Mouse (Mus musculus) intestine, embryonic 15.5 days (tissue): ENCODE data around the gene Mospd3. TPM values are rescaled to one million over a fixed set of nuclear protein-coding genes. Genes with fewer than 3 reads are reported as not detected.

Experiments
- ATAC-seq: fragments of 200-750 bp; cut with Nextera tagmentation; 2 replicates; pipeline ENCODE4 v1.8.0; 2017; ENCODE audit warnings: moderate TSS enrichment, moderate library complexity
- H3K27ac ChIP-seq: fragments of 300-500 bp; sonication (generic); 2 replicates; pipeline ENCODE4 v1.5.1; 2015; ENCODE audit warnings: mild to moderate bottlenecking, inconsistent platforms
- H3K27me3 ChIP-seq: fragments of 300-500 bp; sonication (generic); replicated peaks from 2 replicates; pipeline ENCODE4 v1.6.1; 2015; ENCODE audit warnings: inconsistent platforms
- H3K36me3 ChIP-seq: fragments of 300-500 bp; sonication (generic); 2 replicates; pipeline ENCODE4 v1.6.1; 2015; ENCODE audit warnings: inconsistent platforms
- H3K4me1 ChIP-seq: fragments of 300-500 bp; sonication (generic); replicated peaks from 2 replicates; pipeline ENCODE4 v1.6.1; 2015; ENCODE audit warnings: inconsistent platforms
- H3K4me2 ChIP-seq: fragments of 300-500 bp; sonication (generic); replicated peaks from 2 replicates; pipeline ENCODE4 v1.6.1; 2015; ENCODE audit warnings: mild to moderate bottlenecking, inconsistent platforms
- H3K4me3 ChIP-seq: fragments of 300-500 bp; sonication (generic); replicated peaks from 2 replicates; pipeline ENCODE4 v1.5.1; 2015; ENCODE audit warnings: inconsistent platforms
- H3K9ac ChIP-seq: fragments of 300-500 bp; sonication (generic); 2 replicates; pipeline ENCODE4 v1.6.1; 2015; ENCODE audit warnings: inconsistent platforms
- H3K9me3 ChIP-seq: fragments of 300-500 bp; sonication (generic); 2 replicates; pipeline ENCODE4 v1.6.1; 2016; ENCODE audit warnings: inconsistent platforms
- WGBS: fragments of 180-500 bp; shearing (Covaris S2); methylation state at CpG from one replicate; pipeline ENCODE4 v1.1.7; 2015; 5-methylcytosine and 5-hydroxymethylcytosine counted together
- polyA plus RNA-seq: library from polyadenylated mRNA; unstranded; fragments of >200 nt; fragmentation: Nextera tagmentation; extraction: Ambion mirVana; gene quantifications from 2 replicates; pipeline ENCODE4 v1.2.1, GENCODE M21; 2015

Gene Mospd3
- polyA plus RNA-seq, 1 experiment from 2014 or later, result 24.6 TPM

DNA sequence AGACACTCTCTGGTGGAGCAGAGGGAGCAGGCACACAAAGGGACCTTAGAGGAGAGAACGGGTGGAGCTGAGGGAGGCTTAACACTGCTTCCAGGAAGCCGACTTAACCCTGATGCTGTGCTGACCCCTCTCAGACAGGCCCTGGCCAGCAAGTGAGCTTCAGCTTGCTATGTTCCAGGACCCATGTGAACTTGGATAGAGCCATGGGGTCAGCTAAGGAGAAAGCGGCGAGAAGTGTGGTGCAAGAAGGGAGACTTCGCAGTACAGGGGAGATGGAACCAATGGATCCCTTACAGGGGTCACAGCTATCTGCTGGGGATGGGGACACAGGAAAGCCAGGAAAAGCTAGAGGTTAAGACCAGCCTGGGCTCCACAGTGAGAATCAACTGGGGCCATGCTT lies 12.2 kb upstream of the Mospd3 start:
- WGBS, result 64% methylated on average over 5 of the region's 5 CpGs
- H3K4me3 ChIP-seq, result no peak overlapping the region
- peak; percentile 1; the same call in 1 of the 2 replicates for ATAC-seq
- H3K36me3 ChIP-seq, result no peaks in the 10 kb centered on the region
- peak overlapping the region; percentile 76; the same call in 1 of the 2 replicates for H3K27ac ChIP-seq
- H3K9ac ChIP-seq, result no peak overlapping the region
- peaks cover 50% of the 10 kb centered on the region for H3K4me1 ChIP-seq
- H3K9me3 ChIP-seq, result no peaks in the 10 kb centered on the region
- no peak overlapping the region; the same call in 1 of the 2 replicates for H3K4me2 ChIP-seq
- H3K27me3 ChIP-seq, result no peaks in the 10 kb centered on the region

DNA sequence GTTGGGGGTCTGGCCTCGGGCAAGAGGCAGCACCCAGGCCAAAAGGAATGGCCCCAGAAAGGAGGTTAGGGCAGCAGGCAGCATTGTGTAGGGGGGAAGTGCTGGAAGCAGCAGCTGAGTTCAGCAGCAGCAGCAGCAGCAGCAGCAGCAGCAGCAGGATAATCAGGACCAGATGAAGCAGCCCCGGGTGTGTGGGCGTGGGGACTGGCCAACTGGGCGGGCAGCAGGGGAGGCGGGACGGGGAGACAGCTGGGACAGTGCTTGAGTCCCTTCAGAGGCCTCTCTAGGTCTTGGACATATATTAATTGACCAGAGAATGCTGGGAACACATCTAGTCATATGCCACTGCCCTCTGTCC lies 10.4 kb upstream of the Mospd3 start:
- H3K36me3 ChIP-seq, result 0 out of 2 replicates have a peak, but pooled peaks cover 2% of the 10 kb centered on the region
- peak overlapping the region; percentile 59 for H3K4me2 ChIP-seq
- peak overlapping the region; percentile 28 for H3K9ac ChIP-seq
- WGBS, result 24% methylated on average over 6 of the region's 6 CpGs
- ATAC-seq, result peak; percentile 51; the same call in 1 of the 2 replicates
- peaks cover 54% of the 10 kb centered on the region for H3K4me1 ChIP-seq
- no peaks in the 10 kb centered on the region for H3K9me3 ChIP-seq
- peak overlapping the region; percentile 37 for H3K4me3 ChIP-seq
- peak overlapping the region; percentile 90 for H3K27ac ChIP-seq
- no peaks in the 10 kb centered on the region for H3K27me3 ChIP-seq

DNA sequence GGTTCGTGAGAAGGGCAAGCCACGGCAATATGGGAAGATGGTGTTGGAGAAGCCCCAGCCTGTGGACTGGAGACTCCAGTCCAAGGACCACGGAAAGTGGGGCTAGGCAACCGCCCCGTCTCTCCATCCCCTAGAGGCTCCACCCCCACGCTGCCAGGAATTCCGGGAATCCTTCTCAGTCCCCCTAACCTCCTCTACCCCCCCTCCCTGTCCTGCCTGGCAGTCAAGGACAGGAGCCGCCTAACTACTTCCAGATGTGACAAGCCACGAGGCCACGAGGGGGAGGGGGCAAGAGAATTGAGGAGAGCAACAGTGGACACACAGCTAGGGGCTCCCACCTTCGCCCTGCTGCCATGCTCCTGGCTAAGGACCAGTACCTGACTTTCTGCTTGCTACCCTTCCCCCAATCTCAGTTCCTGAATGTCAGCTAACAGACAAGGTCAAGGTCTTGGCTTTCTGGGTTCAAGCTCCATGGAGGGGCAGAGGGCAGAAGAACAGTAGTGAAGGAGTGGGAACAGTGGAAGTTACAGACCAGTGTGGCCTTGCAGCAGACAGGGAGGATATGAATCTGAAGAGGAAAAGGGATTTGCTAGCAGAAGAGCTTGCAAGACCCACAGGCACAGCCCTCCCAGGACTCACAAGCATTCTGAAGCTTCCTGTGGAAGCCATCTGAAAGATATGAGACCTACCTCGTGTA lies 9.8 kb upstream of the Mospd3 start:
- H3K9me3 ChIP-seq, result no peaks in the 10 kb centered on the region
- peak; percentile 44 for ATAC-seq
- H3K9ac ChIP-seq, result peak overlapping the region; percentile 28
- 11% methylated on average over 12 of the region's 12 CpGs for WGBS
- peaks cover 54% of the 10 kb centered on the region for H3K4me1 ChIP-seq
- 0 out of 2 replicates have a peak, but pooled peaks cover 8% of the 10 kb centered on the region for H3K36me3 ChIP-seq
- H3K27me3 ChIP-seq, result no peaks in the 10 kb centered on the region
- H3K4me3 ChIP-seq, result peak overlapping the region; percentile 37
- peak overlapping the region; percentile 59 for H3K4me2 ChIP-seq
- peak overlapping the region; percentile 90 for H3K27ac ChIP-seq

DNA sequence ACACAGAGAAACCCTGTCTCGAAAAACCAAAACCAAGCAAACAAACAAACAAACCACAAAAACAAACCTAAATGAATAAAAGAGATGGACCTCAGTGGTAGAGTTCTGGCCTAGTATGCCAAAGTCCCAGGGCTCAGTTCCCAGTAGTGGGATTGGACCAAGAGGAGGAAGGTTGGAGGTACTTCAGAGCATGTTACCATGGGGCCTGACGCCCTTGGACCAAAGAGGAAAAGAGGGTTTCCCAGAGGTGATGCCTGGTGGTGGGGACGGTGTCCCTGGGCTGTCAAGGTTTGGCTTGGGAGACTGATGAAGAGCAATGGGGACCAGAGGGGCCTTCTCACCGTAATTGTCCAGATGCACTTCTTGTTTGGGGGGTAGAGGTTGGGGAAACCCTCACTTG lies 9.2 kb upstream of the Mospd3 start:
- Histone ChIP-seq H3K9me3 (no peaks in the 10 kb centered on the region), H3K36me3 (0 out of 2 replicates have a peak, but pooled peaks cover 8% of the 10 kb centered on the region), H3K4me2 (peak overlapping the region; percentile 59), H3K27ac (peak overlapping the region; percentile 28; the same call in 1 of the 2 replicates), H3K4me3 (peak overlapping the region; percentile 37), H3K9ac (peak overlapping the region; percentile 28), H3K4me1 (peaks cover 54% of the 10 kb centered on the region), H3K27me3 (no peaks in the 10 kb centered on the region)
- 57% methylated on average over 4 of the region's 4 CpGs for WGBS
- no peak for ATAC-seq

GRCm38 (mm10) chr5:137609292-137609691 lies 8.4 kb upstream of the Mospd3 start:
- H3K36me3 ChIP-seq, result 0 out of 2 replicates have a peak, but pooled peaks cover 8% of the 10 kb centered on the region
- peaks cover 54% of the 10 kb centered on the region for H3K4me1 ChIP-seq
- 65% methylated on average over 3 of the region's 3 CpGs for WGBS
- H3K4me3 ChIP-seq, result no peak overlapping the region
- no peaks in the 10 kb centered on the region for H3K9me3 ChIP-seq
- no peak overlapping the region for H3K27ac ChIP-seq
- H3K27me3 ChIP-seq, result no peaks in the 10 kb centered on the region
- no peak overlapping the region for H3K9ac ChIP-seq
- H3K4me2 ChIP-seq, result peak overlapping the region; percentile 59
- ATAC-seq, result no peak

- H3K9ac ChIP-seq, result peak overlapping the region; percentile 28; the same call in 1 of the 2 replicates
- H3K4me1 ChIP-seq, result peaks cover 54% of the 10 kb centered on the region
- H3K9me3 ChIP-seq, result no peaks in the 10 kb centered on the region
- H3K4me3 ChIP-seq, result peak overlapping the region; percentile 14
- H3K36me3 ChIP-seq, result 0 out of 2 replicates have a peak, but pooled peaks cover 8% of the 10 kb centered on the region
- no peak for ATAC-seq
- H3K27ac ChIP-seq, result no peak overlapping the region
- peak overlapping the region; percentile 51 for H3K4me2 ChIP-seq
- 30% methylated on average over 23 of the region's 23 CpGs for WGBS
- H3K27me3 ChIP-seq, result no peaks in the 10 kb centered on the region
Observed at GRCm38 (mm10) chr5:137608654-137609190, 7.9 kb upstream of the Mospd3 start.

- ATAC-seq, result no peak
- H3K27me3 ChIP-seq, result no peaks in the 10 kb centered on the region
- 0 out of 2 replicates have a peak, but pooled peaks cover 8% of the 10 kb centered on the region for H3K36me3 ChIP-seq
- peak overlapping the region; percentile 51 for H3K4me2 ChIP-seq
- H3K9ac ChIP-seq, result peak overlapping the region; percentile 28; the same call in 1 of the 2 replicates
- peak overlapping the region; percentile 14 for H3K4me3 ChIP-seq
- peaks cover 48% of the 10 kb centered on the region for H3K4me1 ChIP-seq
- WGBS, result 27% methylated on average over 26 of the region's 26 CpGs
- H3K9me3 ChIP-seq, result no peaks in the 10 kb centered on the region
- no peak overlapping the region for H3K27ac ChIP-seq
Observed at GRCm38 (mm10) chr5:137607860-137608653, 7.2 kb upstream of the Mospd3 start.

GRCm38 (mm10) chr5:137601365-137601729 lies 489 bp upstream of the Mospd3 start:
- H3K36me3 ChIP-seq, result 0 out of 2 replicates have a peak, but pooled peaks cover 6% of the 10 kb centered on the region
- H3K27ac ChIP-seq, result peak overlapping the region; percentile 65
- peak overlapping the region; percentile 66 for H3K4me3 ChIP-seq
- 0% methylated on average over 22 of the region's 22 CpGs for WGBS
- H3K9ac ChIP-seq, result peak overlapping the region; percentile 65
- no peak; the same call in 1 of the 2 replicates for ATAC-seq
- H3K4me1 ChIP-seq, result peaks cover 20% of the 10 kb centered on the region
- H3K27me3 ChIP-seq, result no peaks in the 10 kb centered on the region
- no peaks in the 10 kb centered on the region for H3K9me3 ChIP-seq
- peak overlapping the region; percentile 63 for H3K4me2 ChIP-seq

DNA sequence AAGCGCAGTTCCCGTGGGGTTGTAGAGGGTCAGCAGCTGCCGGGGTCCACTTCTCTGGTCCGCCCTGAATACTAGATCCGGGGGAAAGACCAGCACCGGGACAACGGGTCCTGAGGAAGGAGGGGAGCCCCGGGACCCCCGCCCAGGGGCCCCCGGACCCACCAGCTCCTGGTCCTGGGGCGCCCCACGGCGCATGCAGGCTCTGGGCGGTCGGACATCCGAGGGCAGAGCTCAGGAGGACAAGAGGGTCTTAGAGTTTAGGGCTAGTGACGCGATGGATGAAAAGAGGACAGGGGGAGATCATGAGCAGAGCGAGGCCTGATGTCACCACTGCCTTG lies 608 bp downstream of the Mospd3 start:
- ATAC-seq, result peak; percentile 58
- H3K9ac ChIP-seq, result peak overlapping the region; percentile 86
- H3K27ac ChIP-seq, result peak overlapping the region; percentile 66
- no peaks in the 10 kb centered on the region for H3K9me3 ChIP-seq
- no peaks in the 10 kb centered on the region for H3K27me3 ChIP-seq
- peak overlapping the region; percentile 66 for H3K4me3 ChIP-seq
- H3K4me1 ChIP-seq, result peaks cover 20% of the 10 kb centered on the region
- no peaks in the 10 kb centered on the region for H3K36me3 ChIP-seq
- 1% methylated on average over 19 of the region's 19 CpGs for WGBS
- peak overlapping the region; percentile 93 for H3K4me2 ChIP-seq

- no peaks in the 10 kb centered on the region for H3K27me3 ChIP-seq
- no peak for ATAC-seq
- peak overlapping the region; percentile 66 for H3K27ac ChIP-seq
- peaks cover 20% of the 10 kb centered on the region for H3K4me1 ChIP-seq
- 72% methylated on average over 9 of the region's 9 CpGs for WGBS
- H3K4me2 ChIP-seq, result peak overlapping the region; percentile 93
- no peaks in the 10 kb centered on the region for H3K9me3 ChIP-seq
- H3K4me3 ChIP-seq, result peak overlapping the region; percentile 66
- H3K9ac ChIP-seq, result peak overlapping the region; percentile 86
- H3K36me3 ChIP-seq, result no peaks in the 10 kb centered on the region
Observed at GRCm38 (mm10) chr5:137599600-137599999, 1.3 kb downstream of the Mospd3 start.

GRCm38 (mm10) chr5:137598100-137598826 lies 2.6 kb downstream of the Mospd3 start:
- Histone ChIP-seq H3K9ac (no peak overlapping the region), H3K4me1 (peaks cover 17% of the 10 kb centered on the region), H3K36me3 (no peaks in the 10 kb centered on the region), H3K27ac (no peak overlapping the region), H3K4me3 (no peak overlapping the region), H3K9me3 (no peaks in the 10 kb centered on the region), H3K27me3 (no peaks in the 10 kb centered on the region), H3K4me2 (no peak overlapping the region)
- no peak for ATAC-seq
- WGBS, result 87% methylated on average over 2 of the region's 2 CpGs
